Mouse (Mus musculus) cerebellum, adult 2 months (tissue): ENCODE measurements around the gene Mlxip.

Source experiments
- CTCF ChIP-seq: fragments of 200-500 bp; IDR thresholded peaks from 2 replicates; pipeline ENCODE4 v1.5.1; 2011; ENCODE audit warnings: low read depth, mild to moderate bottlenecking, control low read depth, low read length, moderate library complexity, borderline replicate concordance; ENCODE audit not compliant: insufficient read depth
- POLR2A ChIP-seq: fragments of 200-500 bp; IDR thresholded peaks from 2 replicates; pipeline ENCODE4 v1.6.1; 2011; ENCODE audit warnings: low read length, control low read depth, borderline replicate concordance; ENCODE audit not compliant: insufficient read depth

- TF ChIP-seq CTCF (no peak), POLR2A (no peak)
Measured at GRCm38 (mm10) chr5:123375262-123375661, 19.3 kb upstream of the Mlxip start.
